Mouse (Mus musculus) ovary, postnatal 14 days (tissue): Measurements from ENCODE around the gene Prkce.

Experiments used
- DNase-seq: peaks from one replicate; pipeline ENCODE4 v3.0.0; 2022; ENCODE audit warnings: low spot score

Prkce gene

GRCm38 (mm10) chr17:86336652-86337073 is 169.1 kb downstream of the Prkce start:
- no peak for DNase-seq

DNA sequence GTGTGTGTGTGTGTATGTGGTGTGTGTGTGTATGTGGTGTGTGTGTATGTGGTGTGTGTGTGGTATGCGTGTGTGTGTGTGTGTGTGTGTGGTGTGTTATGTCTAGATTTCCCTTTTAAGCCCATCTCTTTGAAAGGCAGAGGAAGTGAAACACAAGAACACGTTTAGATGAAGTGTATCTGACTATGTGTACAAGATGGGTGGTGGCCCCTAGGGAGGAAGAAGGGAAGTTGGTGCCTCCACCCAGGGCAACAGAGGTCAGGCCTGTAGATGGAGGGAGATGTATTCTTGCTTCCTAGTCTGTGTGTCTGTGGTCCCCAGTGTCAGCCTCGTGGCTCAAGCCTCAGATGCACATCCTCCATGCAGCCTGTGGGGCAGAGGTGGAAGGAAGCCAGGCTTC is 169.5 kb downstream of the Prkce start:
- DNase-seq: no peak

DNA sequence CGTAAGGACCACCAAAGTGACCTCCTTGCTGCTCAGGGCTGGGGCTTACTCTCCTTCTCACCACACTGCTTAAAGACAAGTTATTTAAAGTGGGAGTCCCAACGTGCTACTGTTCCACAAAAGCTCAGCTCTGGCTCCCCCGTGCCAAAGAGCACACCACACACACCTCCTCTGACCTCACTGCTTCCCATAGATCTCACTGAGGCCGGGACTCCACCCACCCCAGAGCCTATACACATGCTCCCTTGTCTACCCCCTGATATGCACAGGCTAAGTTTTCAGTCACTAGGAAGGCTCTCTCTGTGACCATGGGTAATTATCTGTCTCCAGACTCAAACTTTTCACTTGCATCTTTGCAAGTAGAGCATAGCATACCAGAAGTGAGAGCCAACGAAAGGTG is 170.7 kb downstream of the Prkce start:
- DNase-seq: no peak

- DNase-seq: no peak
These were observed 176.4 kb downstream of the Prkce start for GRCm38 (mm10) chr17:86344032-86344431.

DNA sequence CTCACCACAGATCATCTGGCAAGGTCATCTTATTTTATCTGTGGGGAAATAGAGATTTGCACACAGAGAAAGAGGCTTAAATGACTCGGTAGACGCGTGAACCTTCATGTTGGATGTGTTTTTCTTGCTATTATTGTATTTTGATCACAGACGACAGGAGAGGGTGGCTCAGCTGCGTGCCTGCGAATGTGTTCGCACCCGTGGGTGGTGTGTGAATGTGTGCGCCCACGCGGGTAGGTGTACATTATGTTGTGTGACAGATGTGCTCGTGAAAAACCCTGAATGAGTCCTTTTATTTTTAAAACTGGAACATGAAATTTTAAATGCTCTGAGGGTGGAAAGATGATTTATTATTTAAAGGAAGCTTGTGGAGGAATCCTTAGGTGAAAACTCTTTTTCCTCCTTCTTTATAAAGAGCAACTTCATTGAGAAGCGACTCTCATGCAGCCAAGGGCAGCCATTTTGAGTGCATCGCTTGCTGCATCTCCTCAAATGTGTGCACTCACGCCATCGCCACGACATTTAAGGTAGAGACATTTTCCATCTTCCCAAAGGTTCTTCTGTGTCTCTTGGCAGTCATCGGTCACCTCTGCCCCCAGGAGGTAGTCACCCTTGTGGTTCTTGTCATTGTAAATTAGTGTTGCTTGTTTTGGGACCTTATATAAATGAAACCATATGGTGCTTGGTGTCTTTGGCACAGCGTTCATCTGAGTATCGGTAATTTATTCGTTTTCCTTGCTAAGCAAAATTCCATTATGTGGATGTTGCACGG is 177.8 kb downstream of the Prkce start:
- DNase-seq: no peak

GRCm38 (mm10) chr17:86350236-86350635 is 182.7 kb downstream of the Prkce start:
- peak; percentile 80 for DNase-seq

DNA sequence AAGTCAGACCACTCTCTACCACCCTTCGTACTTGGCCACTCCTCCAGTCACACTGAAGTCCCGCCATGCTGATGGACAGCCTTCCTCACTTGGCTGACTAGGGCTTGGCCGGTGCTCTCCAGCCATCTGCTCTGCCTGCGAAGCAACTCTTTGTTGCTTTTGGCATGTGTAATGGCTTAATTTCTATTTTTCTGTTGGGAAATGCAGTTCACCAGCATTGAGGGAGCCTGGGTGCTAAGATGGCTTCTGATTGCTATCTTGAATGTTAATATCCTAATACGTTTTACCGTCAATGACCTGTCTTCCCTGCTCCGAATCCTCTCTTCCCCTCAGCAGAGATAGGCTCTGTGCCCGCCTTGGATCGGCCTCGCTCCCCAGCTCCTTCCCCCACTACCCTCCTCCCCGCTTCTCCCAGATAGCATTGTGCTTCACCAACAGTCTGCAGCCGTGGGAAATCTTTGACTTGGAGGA is 183.2 kb downstream of the Prkce start:
- DNase-seq: peak; percentile 22

DNA sequence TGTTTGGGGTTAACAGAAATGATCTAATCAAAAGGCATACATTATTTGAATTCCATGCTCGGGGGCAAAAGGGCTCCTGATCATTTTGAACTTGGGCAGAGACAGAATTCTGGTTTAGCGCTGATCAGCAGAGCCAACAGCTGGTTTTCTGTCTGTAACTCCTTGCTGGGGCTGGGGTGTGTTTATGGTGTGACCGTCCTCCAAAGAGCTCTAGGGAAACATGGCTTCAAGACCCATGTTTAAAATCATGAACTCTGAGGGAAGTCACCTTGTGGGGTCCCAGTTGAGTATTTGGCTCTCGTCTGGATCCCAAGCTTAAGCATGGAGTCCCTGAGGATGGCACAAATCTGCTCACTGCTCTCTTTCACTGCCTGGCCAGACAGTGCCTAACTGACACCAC is 183.7 kb downstream of the Prkce start:
- DNase-seq: no peak

DNA sequence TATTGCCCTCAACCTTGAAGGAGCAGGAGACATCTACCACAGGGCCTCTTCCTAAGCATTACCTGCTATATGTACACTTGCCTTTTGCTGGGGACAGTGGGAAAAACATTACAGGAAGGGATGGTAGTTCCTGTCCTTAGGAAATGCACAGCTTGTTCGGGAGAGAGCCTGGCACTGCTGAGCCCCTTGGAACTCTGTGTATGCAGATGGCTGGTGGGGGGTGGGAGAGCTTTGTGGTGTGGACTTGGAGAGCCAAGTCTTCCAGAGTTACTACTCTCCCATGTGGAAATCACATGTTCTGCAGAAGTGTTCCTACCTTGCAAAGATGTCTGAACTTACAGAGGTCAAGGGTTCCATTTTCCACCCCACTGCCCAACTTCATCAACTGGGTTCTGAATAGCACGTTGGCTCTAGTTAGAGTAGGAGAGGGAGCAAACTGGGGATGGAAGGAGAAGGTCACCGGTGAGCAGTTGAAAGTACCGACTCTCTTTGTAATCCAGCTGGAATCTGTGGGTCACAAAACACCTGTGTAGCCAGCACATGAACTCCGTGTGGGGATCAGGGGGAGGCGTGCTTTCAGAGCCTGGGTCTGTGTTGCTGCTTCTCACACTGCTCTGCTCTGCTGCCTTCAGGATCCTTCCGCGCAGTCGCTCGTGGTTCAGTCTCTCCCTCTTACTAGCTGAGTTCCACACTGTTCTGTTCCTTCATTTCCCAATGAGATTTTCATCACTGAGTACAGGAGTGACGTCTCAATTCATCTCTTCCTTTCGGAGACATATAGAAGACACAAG is 184.9 kb downstream of the Prkce start:
- no peak for DNase-seq

DNA sequence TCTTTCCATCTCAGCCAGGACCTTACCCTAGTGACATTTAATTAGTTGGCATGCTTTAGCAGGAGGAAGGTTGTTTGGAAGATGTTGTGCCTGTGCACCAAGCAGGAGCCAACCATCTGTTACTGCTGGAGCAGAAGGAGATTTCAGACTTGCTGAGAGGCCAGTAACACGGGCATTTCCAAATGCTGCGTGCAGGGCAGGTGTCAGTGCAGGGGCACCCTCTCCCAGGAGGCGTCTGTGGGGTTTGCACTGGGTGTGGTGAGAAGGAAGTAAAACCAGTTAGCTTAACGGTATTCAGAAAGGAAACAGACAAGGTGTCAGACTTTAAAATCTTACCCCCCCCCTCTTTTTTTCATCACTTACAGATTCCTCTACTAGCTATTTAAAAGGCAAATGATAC is 186.1 kb downstream of the Prkce start:
- DNase-seq: no peak

- DNase-seq: no peak
These were observed 186.5 kb downstream of the Prkce start for GRCm38 (mm10) chr17:86354101-86354500.

- DNase-seq: no peak
These were observed 187.3 kb downstream of the Prkce start for GRCm38 (mm10) chr17:86354896-86355295.

- DNase-seq: no peak
These were observed 187.7 kb downstream of the Prkce start for GRCm38 (mm10) chr17:86355318-86355717.

DNA sequence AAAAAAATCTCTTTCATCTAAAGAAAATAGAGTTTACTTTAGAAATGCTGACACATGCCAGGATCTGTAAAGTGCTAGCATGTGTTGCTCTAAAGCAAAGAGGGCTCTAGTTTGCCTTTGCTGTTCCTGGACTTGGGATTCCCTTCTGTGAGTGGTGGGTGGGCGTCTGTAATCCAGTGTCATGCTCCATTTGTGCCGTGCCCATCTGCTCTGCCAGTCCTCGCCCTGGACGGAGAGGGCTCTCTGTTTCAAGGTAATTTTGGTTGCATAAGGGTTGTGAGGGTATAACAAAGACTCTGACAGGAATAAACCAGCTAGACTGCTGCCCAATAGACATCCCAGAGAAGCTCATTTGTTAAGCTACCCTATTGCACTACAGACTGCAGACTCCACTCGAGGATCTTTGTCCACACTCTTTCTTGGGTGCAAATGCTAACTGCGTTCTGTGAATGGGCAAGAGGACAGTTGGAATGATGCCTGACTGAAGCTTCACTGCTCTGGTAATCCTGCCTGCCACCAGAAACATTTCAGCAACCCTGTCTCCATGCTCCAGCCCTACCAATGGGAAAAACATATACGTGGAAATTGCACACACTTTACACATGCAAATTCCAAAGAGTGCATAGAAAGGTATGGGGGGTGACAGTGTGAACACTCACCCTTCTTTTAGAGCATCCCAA is 188.3 kb downstream of the Prkce start:
- no peak for DNase-seq

DNA sequence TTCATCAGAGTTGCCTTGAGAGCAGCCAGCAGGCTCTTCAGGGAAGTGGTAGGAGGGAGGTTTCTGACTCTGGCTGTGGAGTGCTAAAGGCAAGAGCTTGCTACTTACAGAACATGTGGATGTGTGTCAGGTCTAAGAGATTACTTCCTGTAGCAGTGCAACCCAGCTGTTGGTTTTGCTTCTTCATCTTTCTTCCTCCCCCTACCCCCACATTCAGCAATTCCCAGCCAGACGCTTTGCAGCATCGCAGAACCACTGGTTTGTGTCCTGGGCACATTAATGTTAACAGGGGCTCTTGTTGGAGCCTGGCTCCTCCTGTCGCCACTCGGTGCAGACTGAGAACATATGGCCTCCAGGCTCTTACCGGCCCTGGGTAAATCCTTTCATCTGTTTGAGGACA is 190.8 kb downstream of the Prkce start:
- no peak for DNase-seq

DNA sequence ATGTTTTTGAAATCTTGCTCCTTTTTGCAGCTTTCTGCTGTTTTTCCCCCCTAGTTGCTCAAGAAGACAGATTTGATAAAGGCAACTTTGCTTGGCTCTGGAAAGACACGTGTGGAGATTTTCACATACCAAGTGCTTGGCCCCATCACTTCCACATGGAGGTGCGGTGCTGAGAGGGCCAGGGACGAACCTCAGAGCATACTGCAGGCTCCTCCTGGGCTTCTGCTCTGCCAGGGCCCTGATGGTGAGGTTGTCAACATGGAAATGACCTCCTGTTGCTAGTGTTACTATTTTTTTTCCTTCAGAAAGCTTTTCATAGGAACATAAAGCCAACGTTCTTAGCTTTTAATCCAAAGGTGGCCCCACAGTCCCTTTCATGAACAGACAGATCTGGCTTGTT is 191.3 kb downstream of the Prkce start:
- DNase-seq: no peak

GRCm38 (mm10) chr17:86360849-86361248 is 193.3 kb downstream of the Prkce start:
- DNase-seq: no peak

- no peak for DNase-seq
These were observed 195.8 kb downstream of the Prkce start for GRCm38 (mm10) chr17:86363356-86363755.

DNA sequence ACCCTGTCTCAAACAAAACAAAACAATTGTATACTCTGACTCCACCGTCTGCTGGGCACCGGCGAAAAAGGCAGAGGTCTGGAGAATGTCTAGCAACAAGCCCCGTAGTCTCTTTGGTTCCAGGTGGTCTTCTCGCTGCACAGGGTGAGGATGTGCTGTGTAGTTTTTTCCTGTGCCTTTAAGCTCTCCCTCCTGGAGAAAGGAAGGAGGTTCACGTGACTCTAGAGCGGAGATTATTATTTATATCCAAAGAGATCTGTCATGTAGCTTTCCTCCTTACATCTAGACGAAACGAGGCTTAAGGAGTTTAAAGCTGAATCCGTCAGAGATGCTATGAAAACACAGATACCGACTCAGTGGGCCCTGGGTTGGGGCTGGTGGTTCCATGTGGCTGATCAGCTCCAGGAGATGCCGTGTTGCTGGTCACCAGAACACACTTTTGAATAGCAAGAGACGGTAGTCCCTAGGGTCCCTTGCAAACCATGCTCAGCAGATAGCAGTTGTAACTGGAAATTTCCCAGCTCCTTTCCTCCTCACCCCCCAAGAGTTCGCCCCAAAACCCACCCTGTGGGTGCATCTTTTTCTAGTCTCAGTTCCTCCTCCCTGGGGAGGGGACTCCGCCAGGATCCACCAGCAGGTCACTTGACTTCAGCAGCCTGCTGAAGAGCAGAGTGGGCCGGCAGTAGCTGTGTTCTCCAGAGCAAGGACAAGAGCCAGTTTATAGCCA is 196.9 kb downstream of the Prkce start:
- DNase-seq: no peak

GRCm38 (mm10) chr17:86366919-86367318 is 199.3 kb downstream of the Prkce start:
- DNase-seq: no peak

DNA sequence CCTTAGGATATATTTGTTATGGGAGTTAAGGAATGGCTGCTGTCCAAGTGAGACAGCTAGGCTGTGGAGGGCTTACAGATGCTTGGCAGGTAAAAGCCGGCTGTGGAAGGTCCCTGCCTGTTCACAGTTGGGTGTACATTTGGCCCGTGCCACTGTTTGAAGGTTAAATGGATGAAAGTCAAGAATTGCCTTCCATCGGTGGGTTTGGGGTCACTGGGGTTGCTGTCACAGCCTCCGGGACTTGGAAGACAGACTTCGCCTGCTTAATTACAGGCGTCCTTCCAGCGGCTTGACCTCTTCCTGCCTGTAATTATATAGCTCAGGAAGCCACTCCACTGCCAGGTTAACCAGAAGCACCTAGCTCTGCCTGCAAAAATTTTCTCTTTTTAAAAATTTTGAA is 200.1 kb downstream of the Prkce start:
- no peak for DNase-seq

DNA sequence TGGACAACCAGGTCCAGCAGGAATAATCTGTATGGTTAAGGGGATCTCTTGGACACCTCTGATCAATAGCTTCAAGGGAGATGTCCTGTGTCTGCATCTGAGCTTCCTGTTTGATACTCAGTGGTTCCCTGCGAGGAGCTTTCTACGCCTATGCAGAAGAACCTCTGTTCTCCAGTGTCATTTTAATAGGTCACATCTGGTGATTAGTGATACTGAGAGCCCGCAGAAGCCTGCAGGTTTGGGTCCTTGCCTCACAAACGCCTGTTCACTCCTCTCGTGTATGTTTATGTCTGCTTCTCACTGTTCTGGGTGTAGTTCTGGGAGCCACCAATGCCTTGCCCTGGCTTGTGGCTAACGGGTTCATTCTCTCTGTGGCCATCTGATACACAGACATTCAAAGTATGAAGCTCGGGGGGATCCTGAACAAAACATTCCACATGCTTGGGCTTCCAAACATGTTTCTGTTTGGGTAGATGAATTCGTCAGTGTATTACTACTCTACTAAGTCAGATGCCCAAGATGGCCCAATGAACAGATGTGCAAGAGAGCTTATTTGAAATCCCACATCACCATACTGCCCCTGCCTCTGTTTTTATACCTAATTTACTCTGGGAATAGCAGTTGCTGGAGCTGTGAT is 202.6 kb downstream of the Prkce start:
- DNase-seq: no peak
